ENCODE assay signal across 12 mouse cellular contexts in the genomic region with DNA sequence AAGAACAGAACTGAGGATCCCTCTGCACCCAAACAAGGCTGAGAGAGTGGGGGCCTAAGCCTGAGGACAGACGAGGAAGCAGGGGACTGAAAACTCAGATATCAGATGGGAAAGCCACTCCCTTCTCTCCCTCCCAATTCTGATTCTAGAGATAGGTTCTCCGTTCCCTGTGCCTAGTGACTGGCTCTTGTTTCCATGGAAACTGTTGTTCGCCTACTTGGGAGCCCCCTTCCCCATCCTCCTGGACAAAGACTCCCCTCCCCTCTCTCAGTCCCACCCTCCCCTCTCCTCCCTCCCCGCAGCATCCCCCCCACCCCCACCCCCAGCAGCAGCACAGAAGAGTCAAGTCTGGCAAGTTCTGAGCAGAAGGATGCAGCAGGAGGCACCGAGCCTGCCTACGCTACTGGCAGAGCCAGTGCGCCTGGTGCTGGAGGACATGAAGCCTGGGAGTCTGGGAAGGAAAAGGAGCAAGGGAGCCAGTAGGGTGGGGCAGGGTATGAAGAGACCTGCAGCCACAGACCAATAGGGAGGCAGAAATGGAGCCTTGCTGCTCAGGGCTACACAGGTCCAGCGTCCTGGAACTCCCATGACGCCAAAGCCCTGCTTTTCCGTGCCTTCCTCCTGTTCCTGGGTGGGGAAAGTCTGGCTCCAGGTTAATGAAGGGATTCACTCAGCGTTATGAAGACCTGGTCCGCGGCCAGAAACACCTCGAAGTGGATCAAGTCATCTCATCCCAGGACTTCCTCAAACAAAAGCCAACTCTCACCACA. TPM values are rescaled to one million over a fixed set of nuclear protein-coding genes. Genes with fewer than 3 reads are reported as not detected.
A peak's percentile ranks its signal among the peaks of the same experiment; 100 is the strongest.
DNase-seq lines count a peak whose midpoint lies in the region; ATAC-seq and TF ChIP-seq lines count a peak whose summit lies in the region.
"Had no signal": no experiment of that assay in that cellular context is flagged by ENCODE, and none has a peak within 500 bp of the region (broad histone marks: within the 10 kb centered on the region; RNA-seq: fewer than 3 reads in every experiment).

No protein-coding gene starts in this region.

- peaks cover 4% of the 10 kb centered on the region; the same call in 1 of the 2 replicates for H3K36me3 ChIP-seq in embryonic facial prominence, embryonic 12.5 days
- peaks cover 23% of the 10 kb centered on the region for H3K36me3 ChIP-seq in hindbrain, postnatal 0 days (ENCODE audit: insufficient read depth, low read length)
- H3K36me3 ChIP-seq in neural tube, embryonic 15.5 days, result peaks cover 50% of the 10 kb centered on the region
- H3K36me3 ChIP-seq in heart, embryonic 10.5 days, result no peaks in the 10 kb centered on the region

- no peak overlapping the region for H3K4me3 ChIP-seq in embryonic facial prominence, embryonic 12.5 days
- H3K4me3 ChIP-seq in hindbrain, postnatal 0 days (ENCODE audit: low read length), result no peak overlapping the region
- no peak overlapping the region for H3K4me3 ChIP-seq in neural tube, embryonic 15.5 days (replicated peaks)
- H3K4me3 ChIP-seq in heart, embryonic 10.5 days, result no peak overlapping the region
- H3K4me3 ChIP-seq: limb, embryonic 15.5 days had no signal

- WGBS in embryonic facial prominence, embryonic 12.5 days, result 50% methylated on average over 14 of the region's 14 CpGs
- 15% methylated on average over 14 of the region's 14 CpGs for WGBS in hindbrain, postnatal 0 days
- whole genome bisulfite sequencing in neural tube, embryonic 15.5 days, result 35% methylated on average over 14 of the region's 14 CpGs
- WGBS in heart, embryonic 10.5 days, result 39% methylated on average over 14 of the region's 14 CpGs

- ATAC-seq in embryonic facial prominence, embryonic 12.5 days (ENCODE audit: insufficient number of reproducible peaks, insufficient read depth, low FRiP score, low TSS enrichment), result no peak
- no peak for ATAC-seq in hindbrain, postnatal 0 days
- ATAC-seq in neural tube, embryonic 15.5 days (ENCODE audit: low FRiP score), result no peak

- peaks cover 27% of the 10 kb centered on the region for H3K4me1 ChIP-seq in embryonic facial prominence, embryonic 12.5 days
- peaks cover 25% of the 10 kb centered on the region for H3K4me1 ChIP-seq in hindbrain, postnatal 0 days (ENCODE audit: insufficient read depth, low read length)
- H3K4me1 ChIP-seq in neural tube, embryonic 15.5 days, result peaks cover 58% of the 10 kb centered on the region
- H3K4me1 ChIP-seq in heart, embryonic 10.5 days, result peaks cover 17% of the 10 kb centered on the region

- 0 out of 2 replicates have a peak overlapping the region, but pooled peaks have one; percentile 23 for H3K27ac ChIP-seq in embryonic facial prominence, embryonic 12.5 days
- peak overlapping the region; percentile 55; the same call in 1 of the 2 replicates for H3K27ac ChIP-seq in hindbrain, postnatal 0 days
- peak overlapping the region; percentile 23; the same call in 1 of the 2 replicates for H3K27ac ChIP-seq in neural tube, embryonic 15.5 days (replicated peaks)
- no peak overlapping the region for H3K27ac ChIP-seq in heart, embryonic 10.5 days

- peak overlapping the region; percentile 25; the same call in 1 of the 2 replicates for H3K4me2 ChIP-seq in embryonic facial prominence, embryonic 12.5 days (replicated peaks)
- H3K4me2 ChIP-seq in hindbrain, postnatal 0 days (ENCODE audit: low read depth, low read length), result no peak overlapping the region
- H3K4me2 ChIP-seq in neural tube, embryonic 15.5 days, result no peak overlapping the region
- H3K4me2 ChIP-seq: limb, embryonic 15.5 days had no signal

- H3K9ac ChIP-seq in embryonic facial prominence, embryonic 12.5 days, result no peak overlapping the region
- no peak overlapping the region for H3K9ac ChIP-seq in hindbrain, postnatal 0 days (replicated peaks; ENCODE audit: low read length)
- no peak overlapping the region for H3K9ac ChIP-seq in neural tube, embryonic 15.5 days (replicated peaks)
- H3K9ac ChIP-seq: limb, embryonic 15.5 days had no signal

- TF ChIP-seq CTCF in hindbrain, postnatal 0 days (IDR thresholded peaks at IDR 0.05; ENCODE audit: low read depth), result no peak

- H3K27me3 ChIP-seq in embryonic facial prominence, embryonic 12.5 days, result no peaks in the 10 kb centered on the region; the same call in 1 of the 2 replicates
- H3K27me3 ChIP-seq in hindbrain, postnatal 0 days (ENCODE audit: insufficient read depth, low read length), result no peaks in the 10 kb centered on the region
- H3K27me3 ChIP-seq in neural tube, embryonic 15.5 days (replicated peaks), result no peaks in the 10 kb centered on the region
- H3K27me3 ChIP-seq in heart, embryonic 10.5 days (ENCODE audit: insufficient read depth, poor library complexity, severe bottlenecking), result peaks cover 66% of the 10 kb centered on the region
- H3K27me3 ChIP-seq: limb, embryonic 15.5 days had no signal

- H3K9me3 ChIP-seq in embryonic facial prominence, embryonic 12.5 days, result no peaks in the 10 kb centered on the region
- no peaks in the 10 kb centered on the region for H3K9me3 ChIP-seq in hindbrain, postnatal 0 days (ENCODE audit: low read length)
- no peaks in the 10 kb centered on the region for H3K9me3 ChIP-seq in neural tube, embryonic 15.5 days (replicated peaks)
- no peaks in the 10 kb centered on the region for H3K9me3 ChIP-seq in heart, embryonic 10.5 days
- H3K9me3 ChIP-seq: limb, embryonic 15.5 days had no signal

- DNase-seq in layer of hippocampus, adult 18-20 months (ENCODE audit: low spot score in 2 of 2), result peak; percentile 65 to 80
- DNase-seq in layer of hippocampus, postnatal 25 days (ENCODE audit: extremely low spot score in 1 of 2, low spot score in 1 of 2), result no peak
- peak; percentile 62 for DNase-seq in hindbrain, postnatal 0 days (ENCODE audit: low spot score)
- DNase-seq in spleen, adult 18-20 months, result no peak
- DNase-seq in heart, embryonic 10.5 days (ENCODE audit: low spot score), result no peak
- DNase-seq in urinary bladder, postnatal 10 days (ENCODE audit: low spot score), result no peak
- DNase-seq: cerebellum, adult 9-10 months; heart, postnatal 4 days had no signal

RNA-seq across cellular contexts. Expression of a gene that starts 9.6 kb away (rescaled TPM):
- total RNA-seq in layer of hippocampus, adult 18-20 months (2021), result 100 to 1,000 TPM; 172 to 173 TPM
- 100 to 1,000 TPM; 172 to 199 TPM for total RNA-seq in layer of hippocampus, postnatal 25 days (2021)
- 9.5 and 11.0 TPM in 2 replicates for polyA plus RNA-seq in embryonic facial prominence, embryonic 12.5 days (2016; fragmentation: Nextera tagmentation; extraction: Ambion mirVana)
- 94.8 and 95.3 TPM in 2 replicates for total RNA-seq in hindbrain, postnatal 0 days (2014; rRNA removed)
- polyA plus RNA-seq in hindbrain, postnatal 0 days (2015; fragmentation: Nextera tagmentation; extraction: Ambion mirVana), result 28.1 and 30.6 TPM in 2 replicates
- polyA plus RNA-seq in neural tube, embryonic 15.5 days (2015; fragmentation: Nextera tagmentation; extraction: Ambion mirVana), result 34.4 and 35.0 TPM in 2 replicates
- polyA plus RNA-seq in heart, embryonic 10.5 days (2016; fragmentation: Nextera tagmentation; extraction: Ambion mirVana), result 2.7 and 2.8 TPM in 2 replicates
- total RNA-seq: MEL had no signal

RNA-seq across cellular contexts. Expression of a gene that starts 22.1 kb away (rescaled TPM):
- total RNA-seq in layer of hippocampus, adult 18-20 months (2021), result 10 to 100 TPM; 23.2 to 25.0 TPM
- 10 to 100 TPM; 15.5 to 17.3 TPM for total RNA-seq in layer of hippocampus, postnatal 25 days (2021)
- 73.4 and 78.1 TPM in 2 replicates for polyA plus RNA-seq in embryonic facial prominence, embryonic 12.5 days (2016; fragmentation: Nextera tagmentation; extraction: Ambion mirVana)
- 11.0 and 15.0 TPM in 2 replicates for total RNA-seq in hindbrain, postnatal 0 days (2014; rRNA removed)
- polyA plus RNA-seq in hindbrain, postnatal 0 days (2015; fragmentation: Nextera tagmentation; extraction: Ambion mirVana), result 8.4 and 11.0 TPM in 2 replicates
- polyA plus RNA-seq in neural tube, embryonic 15.5 days (2015; fragmentation: Nextera tagmentation; extraction: Ambion mirVana), result 5.5 and 12.4 TPM in 2 replicates
- polyA plus RNA-seq in heart, embryonic 10.5 days (2016; fragmentation: Nextera tagmentation; extraction: Ambion mirVana), result 44.0 and 57.6 TPM in 2 replicates

RNA-seq across cellular contexts. Expression of a gene that starts 39.3 kb away (rescaled TPM):
- total RNA-seq in layer of hippocampus, adult 18-20 months (2021), result 100 to 1,000 TPM; 205 to 221 TPM
- total RNA-seq in layer of hippocampus, postnatal 25 days (2021), result 100 to 1,000 TPM; 187 to 207 TPM
- polyA plus RNA-seq in embryonic facial prominence, embryonic 12.5 days (2016; fragmentation: Nextera tagmentation; extraction: Ambion mirVana), result 125 and 127 TPM in 2 replicates
- 122 and 137 TPM in 2 replicates for total RNA-seq in hindbrain, postnatal 0 days (2014; rRNA removed)
- polyA plus RNA-seq in hindbrain, postnatal 0 days (2015; fragmentation: Nextera tagmentation; extraction: Ambion mirVana), result 214 and 223 TPM in 2 replicates
- polyA plus RNA-seq in neural tube, embryonic 15.5 days (2015; fragmentation: Nextera tagmentation; extraction: Ambion mirVana), result 206 and 219 TPM in 2 replicates
- polyA plus RNA-seq in heart, embryonic 10.5 days (2016; fragmentation: Nextera tagmentation; extraction: Ambion mirVana), result 106 and 130 TPM in 2 replicates

RNA-seq across cellular contexts. Expression of a gene that starts 41.0 kb away (rescaled TPM):
- total RNA-seq in layer of hippocampus, adult 18-20 months (2021), result under 1 TPM; 0.86 to 0.99 TPM
- 1 to 10 TPM in 1 of 2 experiments, under 1 TPM in 1; 0.49 to 1.1 TPM for total RNA-seq in layer of hippocampus, postnatal 25 days (2021)
- polyA plus RNA-seq in embryonic facial prominence, embryonic 12.5 days (2016; fragmentation: Nextera tagmentation; extraction: Ambion mirVana), result 0.13 and 0.18 TPM in 2 replicates
- 0.36 TPM in 1 of 2 replicates, not detected in the other for total RNA-seq in hindbrain, postnatal 0 days (2014; rRNA removed)
- 0.11 and 0.19 TPM in 2 replicates for polyA plus RNA-seq in hindbrain, postnatal 0 days (2015; fragmentation: Nextera tagmentation; extraction: Ambion mirVana)
- polyA plus RNA-seq in neural tube, embryonic 15.5 days (2015; fragmentation: Nextera tagmentation; extraction: Ambion mirVana), result 0.15 and 0.19 TPM in 2 replicates
- 60.0 and 65.8 TPM in 2 replicates for polyA plus RNA-seq in heart, embryonic 10.5 days (2016; fragmentation: Nextera tagmentation; extraction: Ambion mirVana)
- total RNA-seq: MEL had no signal
- polyA plus RNA-seq: limb, embryonic 15.5 days had no signal

Comparison
In these comparisons a context has a peak if more than half of its experiments do, and no peak if none do; other contexts are left out.
1. DNase-seq: peak in layer of hippocampus, adult 18-20 months (2 of 2) and hindbrain, postnatal 0 days (single experiment); none in layer of hippocampus, postnatal 25 days (0 of 2), spleen, adult 18-20 months (0 of 2), heart, embryonic 10.5 days (single experiment) and urinary bladder, postnatal 10 days (single experiment).